Mouse (Mus musculus): Measurements from ENCODE around the gene Lrrn4cl.
"Not testable (repeated sequence)": the region's sequence is repeated elsewhere in the genome, so short reads cannot be mapped to it uniquely, and the experiment has no call there.

Lrrn4cl gene

GRCm38 (mm10) chr19:8881034-8881392, 30.4 kb downstream of the Lrrn4cl start:
- no peak for DNase-seq (ENCODE audit: low spot score)

GRCm38 (mm10) chr19:8883616-8884015, 33.0 kb downstream of the Lrrn4cl start, which contains the start of the genes Lbhd1 and Gm49403:
Gene Lbhd1 (plus strand): TSS chr19:8883732.
Gene Gm49403 (plus strand): TSS chr19:8883930.
- no peak for DNase-seq (ENCODE audit: low spot score)

DNA sequence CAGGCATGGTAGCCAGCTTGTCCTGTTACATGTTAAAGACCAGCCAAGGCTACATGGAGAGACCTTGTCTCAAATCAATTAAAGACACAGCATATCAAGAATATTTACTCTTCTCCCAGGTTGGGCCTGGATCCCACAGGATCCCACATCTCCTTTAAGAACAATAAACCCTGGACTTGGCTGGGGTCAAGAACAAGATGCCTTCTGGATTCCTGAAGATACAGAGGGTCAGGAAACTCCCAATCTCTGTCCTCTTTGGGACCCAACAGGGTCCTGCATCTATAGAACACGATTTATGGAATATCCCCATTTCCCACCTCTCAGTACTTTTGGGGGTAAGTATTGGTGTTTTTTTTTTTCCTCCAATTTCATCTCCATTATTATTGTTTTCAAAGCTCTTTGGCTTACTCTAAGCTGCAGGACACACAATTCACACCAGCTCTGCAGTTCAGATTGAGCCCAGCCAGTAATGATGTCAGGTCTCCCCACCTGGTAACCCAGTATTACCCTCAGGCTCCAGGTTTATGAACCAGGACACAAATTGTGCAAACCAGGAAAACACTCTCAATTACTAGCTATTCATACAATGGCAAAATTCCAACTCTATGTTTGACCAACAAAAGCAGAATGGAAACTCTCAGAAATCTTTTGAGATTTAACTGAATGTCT, 36.5 kb downstream of the Lrrn4cl start:
- no peak for DNase-seq (ENCODE audit: low spot score)

- no peak for DNase-seq (ENCODE audit: low spot score)
Observed at GRCm38 (mm10) chr19:8887585-8888463, 37.3 kb downstream of the Lrrn4cl start.

- DNase-seq (ENCODE audit: low spot score) = peak; percentile 89
Observed at GRCm38 (mm10) chr19:8888511-8889385, 38.2 kb downstream of the Lrrn4cl start, which contains the start of the genes 1810009A15Rik and Gm49416. Gene 1810009A15Rik (plus strand): TSS chr19:8888853. Gene Gm49416 (plus strand): TSS chr19:8888926.

DNA sequence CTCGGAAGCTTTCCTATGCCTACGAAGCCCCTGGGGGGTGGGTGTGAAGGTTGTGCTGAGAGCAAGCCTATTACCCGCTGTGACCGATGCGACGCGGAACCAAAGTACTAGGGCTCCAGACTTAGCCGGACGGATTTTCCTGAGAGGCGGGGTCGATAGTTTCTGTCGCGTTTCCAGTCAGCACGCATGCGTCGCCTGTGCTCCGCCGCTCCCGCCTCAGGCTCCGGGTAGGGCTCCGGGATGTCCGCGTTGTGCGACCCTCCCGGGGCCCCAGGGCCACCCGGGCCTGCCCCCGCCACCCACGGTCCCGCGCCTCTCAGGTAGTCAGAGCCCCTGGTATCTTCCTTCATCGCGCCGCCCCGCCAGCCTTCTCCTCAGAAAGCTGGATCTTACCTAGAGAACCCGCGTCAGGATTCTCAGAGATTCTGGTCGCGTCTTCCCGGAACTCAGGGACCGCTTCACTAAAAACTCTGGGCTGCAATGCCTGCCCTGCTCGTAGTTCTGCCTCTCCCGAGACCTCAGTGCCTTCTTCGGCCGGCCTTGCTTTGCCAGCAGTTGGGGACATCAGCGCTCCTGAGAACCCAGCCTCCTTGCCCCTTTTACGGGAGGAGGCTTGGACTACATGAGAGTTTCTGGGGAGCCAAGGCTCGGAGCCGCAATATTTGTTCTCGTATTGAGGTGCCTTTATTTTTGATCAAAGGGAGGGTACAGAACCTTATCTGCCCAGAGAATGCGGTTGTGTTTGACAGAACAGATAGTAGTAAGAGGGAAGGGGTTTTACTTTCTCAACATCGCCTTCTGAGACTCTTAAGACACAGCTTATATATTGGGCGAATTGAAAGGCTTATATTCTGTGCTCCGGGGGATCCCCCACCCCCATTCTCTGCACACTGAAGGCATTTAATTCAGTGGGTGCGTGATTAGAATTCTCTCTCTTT, 42.5 kb downstream of the Lrrn4cl start, which contains the start of gene Ints5:
Gene Ints5, plus strand, starts transcription at position 177 of the 938 bp plus-strand sequence.
- peak; percentile 70 for DNase-seq (ENCODE audit: low spot score)

DNA sequence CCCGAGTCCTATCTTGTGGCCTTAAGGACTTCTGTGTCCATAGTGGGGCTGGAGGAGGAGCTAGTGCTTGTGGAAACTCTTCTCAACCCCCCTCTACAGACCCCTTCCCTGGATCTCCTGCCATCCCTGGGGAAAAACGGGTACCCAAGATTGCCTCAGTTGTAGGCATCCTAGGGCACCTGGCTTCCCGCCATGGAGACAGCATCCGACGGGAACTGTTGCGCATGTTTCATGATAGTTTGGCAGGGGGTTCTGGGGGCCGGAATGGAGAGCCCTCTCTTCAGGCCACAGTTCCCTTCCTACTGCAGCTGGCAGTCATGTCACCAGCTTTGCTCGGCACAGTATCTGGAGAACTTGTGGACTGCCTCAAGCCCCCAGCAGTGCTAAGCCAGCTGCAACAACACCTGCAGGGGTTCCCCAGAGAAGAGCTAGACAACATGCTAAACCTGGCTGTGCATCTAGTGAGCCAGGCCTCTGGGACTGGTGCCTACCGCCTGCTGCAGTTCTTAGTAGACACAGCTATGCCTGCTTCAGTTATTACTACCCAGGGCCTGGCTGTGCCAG, 44.9 kb downstream of the Lrrn4cl start:
- no peak for DNase-seq (ENCODE audit: low spot score)

DNA sequence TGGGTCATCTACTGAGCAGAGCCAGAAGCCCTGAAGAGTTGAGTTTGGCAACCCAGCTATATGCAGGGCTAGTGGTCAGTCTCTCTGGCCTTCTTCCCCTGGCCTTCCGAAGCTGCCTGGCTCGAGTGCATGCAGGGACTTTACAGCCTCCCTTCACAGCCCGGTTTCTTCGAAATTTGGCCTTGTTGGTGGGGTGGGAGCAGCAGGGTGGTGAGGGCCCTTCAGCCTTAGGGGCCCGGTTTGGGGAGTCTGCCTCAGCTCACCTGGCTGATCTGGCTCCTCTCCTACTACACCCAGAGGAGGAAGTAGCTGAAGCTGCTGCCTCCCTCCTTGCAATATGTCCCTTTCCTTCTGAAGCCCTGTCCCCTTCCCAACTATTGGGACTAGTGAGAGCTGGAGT, 45.7 kb downstream of the Lrrn4cl start:
- not testable (repeated sequence) for DNase-seq (ENCODE audit: low spot score)

DNA sequence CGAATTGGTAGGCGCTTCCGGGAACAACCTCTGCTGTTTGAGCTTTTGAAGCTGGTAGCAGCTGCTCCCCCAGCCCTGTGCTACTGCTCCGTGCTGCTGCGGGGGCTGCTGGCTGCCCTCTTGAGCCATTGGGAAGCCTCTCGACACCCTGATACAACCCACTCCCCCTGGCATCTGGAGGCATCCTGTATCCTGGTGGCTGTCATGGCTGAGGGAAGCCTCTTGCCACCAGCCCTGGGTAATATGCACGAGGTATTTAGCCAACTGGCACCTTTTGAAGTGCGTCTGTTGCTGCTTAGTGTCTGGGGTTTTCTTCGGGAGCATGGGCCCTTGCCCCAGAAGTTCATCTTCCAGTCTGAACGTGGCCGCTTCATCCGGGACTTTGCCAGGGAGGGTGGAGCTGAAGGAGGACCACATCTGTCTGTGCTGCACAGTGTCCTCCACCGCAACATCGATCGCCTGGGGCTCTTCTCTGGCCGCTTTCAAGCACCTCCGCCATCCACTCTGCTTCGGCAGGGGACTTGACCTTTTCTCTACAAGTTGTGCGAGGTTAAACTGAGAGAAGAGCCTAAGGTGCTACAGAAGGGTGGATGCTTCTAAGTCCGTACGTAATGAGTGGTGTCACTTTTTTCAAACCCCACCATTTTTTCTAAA, 46.8 kb downstream of the Lrrn4cl start:
- DNase-seq (ENCODE audit: low spot score) = peak; percentile 49

DNA sequence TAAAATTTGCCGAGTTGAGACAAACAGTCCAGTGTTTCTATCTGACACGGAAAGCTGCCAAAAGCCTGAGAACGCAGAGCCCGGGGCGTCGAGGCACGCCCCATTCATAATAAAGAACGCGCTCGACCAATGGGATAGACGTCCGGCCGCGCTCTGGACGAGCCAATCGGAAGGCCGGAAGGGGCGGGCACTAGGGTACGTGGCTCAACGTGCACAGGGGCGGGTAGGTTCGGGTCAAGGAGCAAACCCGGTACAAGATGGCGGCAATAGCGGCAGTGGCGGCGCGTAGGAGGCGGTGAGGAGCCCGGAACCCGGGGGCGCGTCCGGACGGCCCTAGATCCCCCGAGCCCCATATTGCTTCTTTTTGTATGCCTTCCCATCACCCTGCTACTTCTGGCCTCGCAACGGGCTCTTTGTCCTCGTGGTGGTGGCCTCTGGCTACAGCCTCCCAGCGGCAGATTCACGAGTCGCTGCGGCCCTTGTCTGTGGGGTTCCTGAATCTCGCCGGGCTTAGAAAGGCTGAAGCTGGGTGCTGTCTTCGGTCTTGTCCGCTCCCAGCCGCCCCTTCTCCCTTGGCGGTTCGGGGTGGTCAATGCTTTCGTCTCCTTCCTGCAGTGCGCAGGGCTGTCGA, 47.4 kb downstream of the Lrrn4cl start, which contains the start of gene Ganab:
Gene Ganab, plus strand, starts transcription at position 207 of the 631 bp plus-strand sequence.
- peak; percentile 87 for DNase-seq (ENCODE audit: low spot score)

- DNase-seq (ENCODE audit: low spot score) = no peak
Observed at GRCm38 (mm10) chr19:8898576-8898975, 48.0 kb downstream of the Lrrn4cl start.

- DNase-seq (ENCODE audit: low spot score) = no peak
Observed at GRCm38 (mm10) chr19:8899079-8899478, 48.5 kb downstream of the Lrrn4cl start.

GRCm38 (mm10) chr19:8903412-8903811, 52.8 kb downstream of the Lrrn4cl start:
- DNase-seq (ENCODE audit: low spot score) = no peak
